In the genomic region with DNA sequence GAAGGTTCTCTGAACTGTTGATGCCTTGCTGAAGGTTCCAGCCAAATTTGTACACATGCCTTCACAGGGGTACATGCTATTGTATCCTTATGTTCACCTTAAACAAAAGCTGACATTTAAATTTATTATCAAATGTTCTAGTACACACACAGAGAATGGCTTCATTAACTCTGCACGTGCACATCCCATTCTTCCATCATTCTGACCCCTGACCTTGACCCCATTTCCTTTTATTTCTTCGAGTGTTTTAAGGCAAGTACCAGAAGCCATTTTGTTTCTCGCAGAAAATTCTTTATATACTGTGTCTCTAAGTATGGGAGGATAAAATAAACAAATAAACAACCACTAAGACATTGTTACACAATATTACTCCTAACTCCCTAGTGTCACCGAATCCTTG, we compare ENCODE assay signal across 19 mouse cellular contexts.
DNase-seq lines count a peak whose midpoint lies in the region.
"Had no signal": no experiment of that assay in that cellular context is flagged by ENCODE, and none has a peak within 500 bp of the region (broad histone marks: within the 10 kb centered on the region; RNA-seq: fewer than 3 reads in every experiment).

No protein-coding gene starts in this region.

- H3K27me3 ChIP-seq in limb, embryonic 10.5 days (ENCODE audit: low read depth, poor library complexity, severe bottlenecking): no peaks in the 10 kb centered on the region
- H3K27me3 ChIP-seq: CH12.LX, Patski had no signal

- H3K27ac ChIP-seq in limb, embryonic 10.5 days: 0 out of 2 replicates have a peak overlapping the region, but pooled peaks have one; percentile 11

- peaks cover 69% of the 10 kb centered on the region for H3K4me1 ChIP-seq in limb, embryonic 10.5 days

- WGBS in limb, embryonic 10.5 days: 32% methylated on average over 4 of the region's 4 CpGs

- no peaks in the 10 kb centered on the region for H3K9me3 ChIP-seq in limb, embryonic 10.5 days (replicated peaks)

- peak; percentile 73 for DNase-seq in embryo, embryonic 10.5 days (ENCODE audit: low spot score)
- no peak for DNase-seq in embryo, embryonic 10 days (ENCODE audit: low spot score)
- no peak for DNase-seq in limb, embryonic 10.5 days (ENCODE audit: low spot score)
- DNase-seq in mesoderm, embryonic 11.5 days (ENCODE audit: low read depth, low spot score): peak; percentile 73
- no peak for DNase-seq in adrenal gland, postnatal 10 days
- no peak for DNase-seq in urinary bladder, postnatal 10 days (ENCODE audit: low spot score)
- DNase-seq: adrenal gland, adult 2 months; adrenal gland, adult 8-10 months; adrenal gland, postnatal 14 days; adrenal gland, postnatal 25 days; adrenal gland, postnatal 36 days; B cell, adult 2 months; cerebellum, adult 11 months; cerebellum, adult 11-12 months; cerebellum, adult 18-20 months; cerebellum, adult 2 months had no signal

- no peak overlapping the region for H3K4me3 ChIP-seq in limb, embryonic 10.5 days

- H3K36me3 ChIP-seq in limb, embryonic 10.5 days: no peaks in the 10 kb centered on the region
- H3K36me3 ChIP-seq: G1E had no signal

Comparison
In these comparisons a context has a peak if more than half of its experiments do, and no peak if none do; other contexts are left out.
1. DNase-seq: peak in embryo, embryonic 10.5 days (single experiment) and mesoderm, embryonic 11.5 days (single experiment); none in embryo, embryonic 10 days (single experiment), limb, embryonic 10.5 days (single experiment), adrenal gland, postnatal 10 days (single experiment) and urinary bladder, postnatal 10 days (single experiment).